8 mouse cellular contexts compared by ENCODE assay signal in genomic region chr2:167462954-167463353, GRCm38 (mm10). TPM values are rescaled to one million over a fixed set of nuclear protein-coding genes. Genes with fewer than 3 reads are reported as not detected.
DNase-seq lines count a peak whose midpoint lies in the region; ATAC-seq and TF ChIP-seq lines count a peak whose summit lies in the region.

No protein-coding gene starts in this region.

- H3K4me1 ChIP-seq in neural tube, embryonic 15.5 days, result no peaks in the 10 kb centered on the region
- no peaks in the 10 kb centered on the region for H3K4me1 ChIP-seq in intestine, embryonic 16.5 days (ENCODE audit: control insufficient read depth, insufficient read depth, low read length)
- H3K4me1 ChIP-seq in lung, adult 2 months (ENCODE audit: control insufficient read depth, insufficient read depth, low read length), result no peaks in the 10 kb centered on the region
- H3K4me1 ChIP-seq in spleen, adult 2 months (ENCODE audit: control insufficient read depth, insufficient read depth, insufficient read length), result no peaks in the 10 kb centered on the region

- no peak overlapping the region for H3K9ac ChIP-seq in neural tube, embryonic 15.5 days (replicated peaks)
- H3K9ac ChIP-seq in intestine, embryonic 16.5 days (ENCODE audit: low read depth, low read length), result no peak overlapping the region

- peak; percentile 65 for DNase-seq in neural tube, embryonic 10.5 days (ENCODE audit: extremely low spot score, low spot score)
- peak; percentile 49 for DNase-seq in c-Kit-negative CD71-positive TER-119-positive erythroid progenitor cells, embryonic 14.5 days (ENCODE audit: low read depth, low spot score)
- peak; percentile 54 for DNase-seq in forelimb bud, embryonic 11.5 days (ENCODE audit: low read depth, low spot score)
- DNase-seq in lung, adult 2 months, result peak; percentile 63
- DNase-seq in spleen, adult 2 months (ENCODE audit: low read depth in 1 of 2, low spot score in 2 of 2), result peak in 1 of 2 experiments; percentile 46
- no peak for DNase-seq in left cerebral cortex, postnatal 36 days (ENCODE audit: low spot score in 2 of 2)

- H3K36me3 ChIP-seq in neural tube, embryonic 15.5 days, result peaks cover 54% of the 10 kb centered on the region
- H3K36me3 ChIP-seq in intestine, embryonic 16.5 days (ENCODE audit: control insufficient read depth, insufficient read depth, low read length), result 0 out of 2 replicates have a peak, but pooled peaks cover 12% of the 10 kb centered on the region
- H3K36me3 ChIP-seq in spleen, adult 2 months (ENCODE audit: control insufficient read depth, insufficient read depth, low read length), result peaks cover 21% of the 10 kb centered on the region

- no peaks in the 10 kb centered on the region for H3K27me3 ChIP-seq in neural tube, embryonic 15.5 days (replicated peaks)
- no peaks in the 10 kb centered on the region for H3K27me3 ChIP-seq in intestine, embryonic 16.5 days (replicated peaks; ENCODE audit: control insufficient read depth, insufficient read depth, low read length)
- H3K27me3 ChIP-seq in spleen, adult 2 months (ENCODE audit: control insufficient read depth, insufficient read depth, low read length), result no peaks in the 10 kb centered on the region

- H3K9me3 ChIP-seq in neural tube, embryonic 15.5 days (replicated peaks), result no peaks in the 10 kb centered on the region
- H3K9me3 ChIP-seq in intestine, embryonic 16.5 days (ENCODE audit: control insufficient read depth, low read length), result no peaks in the 10 kb centered on the region

- peak; percentile 89 for TF ChIP-seq CTCF in lung, adult 2 months (IDR thresholded peaks at IDR 0.05; ENCODE audit: insufficient read depth, low read length)
- peak; percentile 74; the same call in 1 of the 2 replicates for TF ChIP-seq CTCF in spleen, adult 2 months (IDR thresholded peaks at IDR 0.05; ENCODE audit: extremely low read depth, insufficient read depth, insufficient read length, insufficient replicate concordance)

- 47% methylated on average over 6 of the region's 6 CpGs for WGBS in neural tube, embryonic 15.5 days
- WGBS in intestine, embryonic 16.5 days, result 52% methylated on average over 6 of the region's 6 CpGs
- WGBS in lung, adult 2 months, result 49% methylated on average over 6 of the region's 6 CpGs
- 76% methylated on average over 6 of the region's 6 CpGs for WGBS in spleen, adult 2 months

- H3K4me2 ChIP-seq in neural tube, embryonic 15.5 days, result no peak overlapping the region
- no peak overlapping the region for H3K4me2 ChIP-seq in intestine, embryonic 16.5 days (ENCODE audit: low read depth, low read length)

- H3K4me3 ChIP-seq in neural tube, embryonic 15.5 days (replicated peaks), result no peak overlapping the region
- no peak overlapping the region for H3K4me3 ChIP-seq in intestine, embryonic 16.5 days (ENCODE audit: low read length)
- H3K4me3 ChIP-seq in lung, adult 2 months (replicated peaks; ENCODE audit: extremely low read depth, low read depth, low read length), result no peak overlapping the region
- H3K4me3 ChIP-seq in spleen, adult 2 months (ENCODE audit: extremely low read depth, insufficient read depth, insufficient read length), result no peak overlapping the region

- intact Hi-C loops in left cerebral cortex, postnatal 36 days (cut with DNase I), result loop anchor here (5.0 kb wide), 1 partner anchor 186 kb away; no protein-coding TSS in a partner anchor

- TF ChIP-seq POLR2A in lung, adult 2 months (IDR thresholded peaks at IDR 0.05; ENCODE audit: borderline replicate concordance, extremely low read depth, low read depth, low read length), result no peak
- TF ChIP-seq POLR2A in spleen, adult 2 months (IDR thresholded peaks at IDR 0.05; ENCODE audit: low read depth, low read length), result no peak

- H3K27ac ChIP-seq in neural tube, embryonic 15.5 days (replicated peaks), result no peak overlapping the region
- H3K27ac ChIP-seq in intestine, embryonic 16.5 days (ENCODE audit: low read length), result peak overlapping the region; percentile 68
- no peak overlapping the region for H3K27ac ChIP-seq in spleen, adult 2 months (ENCODE audit: insufficient read depth, low read length)

- no peak for ATAC-seq in neural tube, embryonic 15.5 days (ENCODE audit: low FRiP score)
- peak; percentile 64 for ATAC-seq in intestine, embryonic 16.5 days

RNA-seq across cellular contexts. Expression of gene Rnf114, which starts 29.5 kb away (rescaled TPM):
- 98.4 and 106 TPM in 2 replicates for polyA plus RNA-seq in neural tube, embryonic 15.5 days (2015; fragmentation: Nextera tagmentation; extraction: Ambion mirVana)
- polyA plus RNA-seq in intestine, embryonic 16.5 days (2015; fragmentation: Nextera tagmentation; extraction: Ambion mirVana), result 75.7 and 76.5 TPM in 2 replicates
- 87.2 and 122 TPM in 2 replicates for polyA plus RNA-seq in lung, adult 2 months (2012; rRNA removed)
- 88.0 and 95.4 TPM in 2 replicates for polyA plus RNA-seq in spleen, adult 2 months (2012; rRNA removed)
- 10 to 100 TPM; 55.1 to 60.7 TPM for total RNA-seq in left cerebral cortex, postnatal 36 days (2021)

RNA-seq across cellular contexts. Expression of gene Spata2, which starts 29.7 kb away (rescaled TPM):
- polyA plus RNA-seq in neural tube, embryonic 15.5 days (2015; fragmentation: Nextera tagmentation; extraction: Ambion mirVana), result 27.0 and 28.6 TPM in 2 replicates
- polyA plus RNA-seq in intestine, embryonic 16.5 days (2015; fragmentation: Nextera tagmentation; extraction: Ambion mirVana), result 14.2 and 15.4 TPM in 2 replicates
- 23.3 and 23.5 TPM in 2 replicates for polyA plus RNA-seq in lung, adult 2 months (2012; rRNA removed)
- 23.3 and 25.5 TPM in 2 replicates for polyA plus RNA-seq in spleen, adult 2 months (2012; rRNA removed)
- total RNA-seq in left cerebral cortex, postnatal 36 days (2021), result 10 to 100 TPM; 73.6 to 79.8 TPM

RNA-seq across cellular contexts. Expression of gene Slc9a8, which starts 41.4 kb away (rescaled TPM):
- 21.2 and 22.1 TPM in 2 replicates for polyA plus RNA-seq in neural tube, embryonic 15.5 days (2015; fragmentation: Nextera tagmentation; extraction: Ambion mirVana)
- polyA plus RNA-seq in intestine, embryonic 16.5 days (2015; fragmentation: Nextera tagmentation; extraction: Ambion mirVana), result 19.0 and 21.4 TPM in 2 replicates
- 32.0 and 41.7 TPM in 2 replicates for polyA plus RNA-seq in lung, adult 2 months (2012; rRNA removed)
- polyA plus RNA-seq in spleen, adult 2 months (2012; rRNA removed), result 47.7 and 53.8 TPM in 2 replicates
- 10 to 100 TPM; 25.6 to 35.4 TPM for total RNA-seq in left cerebral cortex, postnatal 36 days (2021)

Comparison
In these comparisons a context has a peak if more than half of its experiments do, and no peak if none do; other contexts are left out.
1. DNase-seq: peak in neural tube, embryonic 10.5 days (single experiment), c-Kit-negative CD71-positive TER-119-positive erythroid progenitor cells, embryonic 14.5 days (single experiment), forelimb bud, embryonic 11.5 days (single experiment) and lung, adult 2 months (single experiment); none in left cerebral cortex, postnatal 36 days (0 of 2).